Mouse (Mus musculus): ENCODE measurements around the gene Wdfy1.

The Wdfy1 gene

GRCm38 (mm10) chr1:79657411-79657810 lies 118.5 kb downstream of the Wdfy1 start:
- no peak for DNase-seq (ENCODE audit: low read depth, low spot score)

DNA sequence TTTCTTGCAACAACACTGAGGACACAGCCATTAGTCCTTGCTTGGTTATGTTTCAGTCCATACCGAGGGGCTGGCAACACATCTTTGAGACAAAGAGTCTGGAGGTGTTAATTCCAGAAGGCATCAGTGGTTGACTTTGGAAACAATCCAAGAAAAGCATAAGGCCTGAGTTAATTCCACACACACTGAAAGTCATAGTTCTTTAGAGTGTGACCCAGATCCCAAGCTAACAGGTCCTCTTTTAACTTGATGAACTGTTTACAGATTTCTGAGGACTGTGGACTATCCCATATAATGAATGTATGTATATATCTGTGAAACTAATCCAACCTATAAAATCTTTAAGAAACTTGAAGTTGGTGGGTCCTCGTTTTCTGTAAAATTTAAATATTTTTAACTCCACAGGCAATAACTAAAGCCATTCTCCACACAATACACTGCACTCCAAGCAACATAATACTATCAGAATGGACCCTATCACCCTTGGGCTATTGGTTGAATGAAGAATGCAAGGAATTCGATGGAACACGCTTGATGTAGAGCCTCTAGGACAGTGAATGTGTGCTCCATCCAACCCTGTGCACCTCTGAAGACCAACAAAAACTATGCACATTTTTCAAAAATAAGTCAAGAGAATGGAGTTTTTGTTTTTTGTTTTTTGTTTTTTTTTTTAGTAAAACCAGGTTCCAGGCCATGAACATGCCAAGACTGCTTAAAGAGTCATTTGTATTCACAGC lies 120.0 kb downstream of the Wdfy1 start:
- no peak for DNase-seq (ENCODE audit: low read depth, low spot score)

- no peak for DNase-seq (ENCODE audit: low read depth, low spot score)
Observed at GRCm38 (mm10) chr1:79654948-79655347, 121.0 kb downstream of the Wdfy1 start.
